Mouse (Mus musculus) spleen, embryonic (tissue): Measurements from ENCODE around the gene Tmem30a.

Experiments
- CTCF ChIA-PET: fragments of 350-600 bp; sonication (Branson Sonifier 250); formaldehyde crosslinking; loops from one replicate; lab custom pipeline; 2022; lab: Charles Lee

Gene Tmem30a

DNA sequence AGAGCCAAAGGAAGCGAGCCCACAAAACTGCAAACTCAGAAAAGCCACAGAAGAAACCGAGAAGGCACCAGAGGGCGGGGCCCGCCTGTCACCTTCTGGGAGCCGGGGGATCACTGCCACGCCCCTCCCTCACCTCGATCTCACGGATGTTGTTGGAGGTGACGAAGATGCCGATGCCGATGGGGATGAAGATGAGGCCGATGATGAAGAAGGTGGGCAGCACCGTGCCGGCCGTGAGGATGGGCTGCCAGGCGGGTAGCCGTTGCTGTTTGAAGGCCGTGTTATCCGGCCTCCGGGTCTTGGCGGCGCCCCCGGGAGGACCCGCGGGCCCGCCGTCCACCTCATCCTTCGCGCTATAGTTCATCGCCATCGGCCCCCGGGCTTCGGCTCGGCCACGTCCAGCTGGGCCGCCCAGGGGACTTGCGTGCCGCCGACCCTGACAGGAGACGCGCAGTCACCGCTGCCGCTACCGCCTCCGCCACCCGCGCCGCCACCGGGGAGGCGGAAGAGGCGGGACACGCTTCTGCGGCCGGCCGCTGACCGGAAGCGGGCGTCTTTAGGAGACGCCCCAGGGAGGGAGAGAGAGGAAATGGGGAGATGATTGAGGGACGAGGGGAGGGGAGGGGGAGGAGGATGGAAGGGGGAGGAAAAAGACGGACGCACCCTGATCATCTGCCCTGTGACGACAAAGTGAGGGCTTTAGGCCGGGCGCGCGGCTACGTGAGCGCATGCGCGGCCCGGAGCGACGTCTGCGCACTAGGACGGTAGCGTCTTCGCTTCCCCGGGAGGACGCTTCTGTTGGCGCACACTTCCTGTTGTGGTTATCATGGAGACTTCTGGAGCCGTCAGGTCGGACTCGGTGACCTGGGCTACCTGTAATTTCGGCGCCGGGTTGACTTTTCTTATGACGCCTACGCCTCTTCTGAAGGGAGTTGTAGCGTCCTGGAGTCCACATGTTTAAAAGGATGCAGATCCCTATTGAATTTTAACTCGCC is at the start of gene Tmem30a:
TSS of gene Tmem30a (minus strand) at position 667 of the 995 bp plus-strand sequence.
- CTCF ChIA-PET, result no interaction called here

- CTCF ChIA-PET, result no interaction called here
Measured at GRCm38 (mm10) chr9:79842615-79843014, 49.3 kb upstream of the Tmem30a start.

DNA sequence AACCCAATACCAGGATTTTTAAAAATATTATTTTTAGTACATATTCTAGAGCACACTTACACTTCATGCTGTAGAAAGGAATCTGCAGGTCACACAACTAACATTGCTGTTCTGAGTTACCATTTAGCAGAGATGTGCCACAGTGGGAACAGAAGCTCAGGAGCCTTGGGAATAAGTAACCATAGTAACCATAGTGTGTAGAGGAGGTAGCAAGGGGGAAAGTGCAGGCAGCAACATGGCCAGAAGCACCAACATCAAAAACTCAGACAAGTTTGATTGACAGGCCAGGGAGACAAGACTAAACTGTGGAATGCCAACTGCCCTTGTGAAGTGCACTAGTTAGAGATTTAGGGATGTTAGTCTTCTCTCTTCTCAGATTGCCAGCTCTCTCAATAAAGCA is 48.7 kb upstream of the Tmem30a start:
- CTCF ChIA-PET, result no interaction called here

- CTCF ChIA-PET, result no interaction called here
Measured at GRCm38 (mm10) chr9:79831294-79831693, 38.0 kb upstream of the Tmem30a start.

DNA sequence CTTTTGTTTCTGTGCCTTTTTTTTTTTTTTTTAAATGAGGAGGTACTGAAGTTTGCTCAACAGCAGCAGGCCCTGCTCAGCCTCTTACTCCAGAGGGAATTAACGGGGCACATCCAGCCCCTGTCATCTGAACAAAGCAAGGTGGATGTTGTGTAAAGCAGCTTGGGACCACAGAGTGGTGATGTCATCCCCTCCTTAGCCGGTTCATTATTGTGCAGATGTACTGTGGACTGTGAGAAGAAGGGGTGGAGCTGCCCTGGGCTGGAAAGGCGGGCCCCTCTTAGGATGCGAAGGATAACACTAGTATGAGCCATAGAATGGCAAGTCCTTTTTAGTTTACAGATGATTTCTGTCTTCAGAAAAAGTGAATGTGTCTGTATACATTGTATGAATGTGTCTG is 37.6 kb upstream of the Tmem30a start:
- CTCF ChIA-PET, result no interaction called here

- CTCF ChIA-PET, result no interaction called here
Measured at GRCm38 (mm10) chr9:79829842-79830800, 36.8 kb upstream of the Tmem30a start.

GRCm38 (mm10) chr9:79827072-79827471 is 33.8 kb upstream of the Tmem30a start:
- CTCF ChIA-PET, result no interaction called here

DNA sequence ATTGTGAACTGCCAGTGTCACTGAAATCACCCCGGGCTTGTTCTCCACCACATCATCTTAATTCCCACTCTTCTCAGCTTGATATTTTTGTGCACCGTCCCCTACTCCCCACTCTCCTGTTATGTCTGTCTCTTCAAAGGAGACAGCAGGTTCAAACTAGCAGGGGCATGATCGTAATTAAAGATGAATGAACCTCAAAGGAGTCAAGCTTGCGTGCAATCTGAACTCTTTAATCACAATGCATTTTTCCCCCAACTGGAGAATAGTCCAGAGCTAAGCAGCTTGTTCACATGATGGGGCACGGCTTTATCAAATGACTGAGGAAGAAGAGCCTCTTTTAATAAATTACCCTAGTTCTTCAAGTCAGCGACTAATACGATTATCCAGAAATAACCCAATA is 32.2 kb upstream of the Tmem30a start:
- CTCF ChIA-PET, result no interaction called here

- CTCF ChIA-PET, result no interaction called here
Measured at GRCm38 (mm10) chr9:79823856-79824255, 30.5 kb upstream of the Tmem30a start.

- CTCF ChIA-PET, result no interaction called here
Measured at GRCm38 (mm10) chr9:79823438-79823837, 30.1 kb upstream of the Tmem30a start.

GRCm38 (mm10) chr9:79816464-79816863 is 23.2 kb upstream of the Tmem30a start:
- CTCF ChIA-PET, result no interaction called here

- CTCF ChIA-PET, result no interaction called here
Measured at GRCm38 (mm10) chr9:79816013-79816412, 22.7 kb upstream of the Tmem30a start.

DNA sequence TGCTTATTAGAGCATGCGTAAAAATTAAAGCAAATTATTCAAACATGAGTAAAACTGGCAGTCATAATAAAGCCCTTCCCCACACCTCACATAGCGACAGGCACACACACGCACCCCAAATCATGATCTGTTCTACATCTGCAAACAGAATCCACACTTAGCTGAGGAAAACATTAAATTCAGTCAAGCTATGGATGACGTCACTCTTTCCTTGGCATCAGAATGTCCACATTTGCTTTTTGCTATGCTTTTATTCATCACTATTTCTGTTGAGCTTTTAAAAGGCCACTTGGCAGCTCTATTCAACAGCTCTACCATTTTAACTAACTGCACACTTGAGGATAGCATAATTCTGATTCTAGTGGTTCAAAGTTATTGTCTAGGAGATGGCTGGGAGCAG is 21.3 kb upstream of the Tmem30a start:
- CTCF ChIA-PET, result no interaction called here

- CTCF ChIA-PET, result no interaction called here
Measured at GRCm38 (mm10) chr9:79810969-79811902, 17.9 kb upstream of the Tmem30a start.

DNA sequence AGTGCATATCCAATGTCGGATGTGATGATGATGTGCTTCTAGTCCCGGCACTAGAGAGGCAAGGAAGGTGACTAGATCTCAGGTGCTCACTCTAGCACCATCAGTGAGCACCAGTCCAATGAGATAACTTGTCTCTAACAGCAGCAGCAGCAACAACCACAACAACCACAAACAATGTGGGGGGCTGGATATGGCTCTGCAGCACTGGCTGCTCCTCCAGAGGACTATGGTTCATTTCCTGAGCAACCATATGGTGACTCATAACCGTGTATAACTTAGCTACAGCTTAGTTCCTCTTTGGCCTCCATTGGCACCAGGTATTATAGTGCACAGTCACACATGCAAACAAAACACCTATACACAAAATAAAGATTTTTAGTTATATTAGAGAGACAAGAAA is 17.2 kb upstream of the Tmem30a start:
- CTCF ChIA-PET, result no interaction called here

DNA sequence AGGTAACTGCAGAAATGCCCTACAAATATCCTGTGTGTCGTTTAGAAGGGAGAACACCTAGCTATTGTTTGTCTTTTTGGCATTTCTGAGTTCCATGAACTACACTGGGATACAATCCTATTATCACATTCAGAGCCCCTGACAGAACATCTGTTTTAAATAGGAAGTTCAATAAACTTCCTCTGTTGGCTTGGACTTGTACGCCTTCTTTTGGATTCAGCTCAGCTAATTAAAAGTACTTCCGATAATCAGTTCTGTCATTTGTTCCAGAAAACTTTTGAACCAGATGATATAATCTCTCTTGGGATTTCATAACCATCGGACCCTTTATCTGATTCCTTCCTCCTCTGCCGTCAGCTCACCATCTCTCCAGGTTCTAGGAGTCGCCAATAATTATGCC is 16.1 kb upstream of the Tmem30a start:
- CTCF ChIA-PET, result no interaction called here

DNA sequence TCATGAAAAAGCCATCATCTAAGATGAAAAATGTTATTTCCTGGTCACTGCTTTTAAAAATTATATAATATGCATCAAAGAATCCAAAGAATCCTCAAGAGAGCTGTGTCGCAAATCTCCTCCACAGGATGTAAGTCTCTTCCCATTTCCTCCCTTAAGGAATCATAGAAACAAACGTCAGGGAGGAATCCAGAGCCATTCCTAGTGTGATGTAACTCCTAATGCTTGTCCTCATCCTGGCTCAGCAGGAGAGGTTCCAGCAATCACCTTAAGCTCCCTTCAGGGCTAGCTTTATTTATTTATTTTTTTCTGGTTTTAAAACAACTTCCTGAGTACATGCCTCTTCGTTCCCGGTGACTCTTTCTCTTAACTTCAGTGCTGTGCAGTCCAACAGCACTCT is 13.9 kb upstream of the Tmem30a start:
- CTCF ChIA-PET, result no interaction called here

DNA sequence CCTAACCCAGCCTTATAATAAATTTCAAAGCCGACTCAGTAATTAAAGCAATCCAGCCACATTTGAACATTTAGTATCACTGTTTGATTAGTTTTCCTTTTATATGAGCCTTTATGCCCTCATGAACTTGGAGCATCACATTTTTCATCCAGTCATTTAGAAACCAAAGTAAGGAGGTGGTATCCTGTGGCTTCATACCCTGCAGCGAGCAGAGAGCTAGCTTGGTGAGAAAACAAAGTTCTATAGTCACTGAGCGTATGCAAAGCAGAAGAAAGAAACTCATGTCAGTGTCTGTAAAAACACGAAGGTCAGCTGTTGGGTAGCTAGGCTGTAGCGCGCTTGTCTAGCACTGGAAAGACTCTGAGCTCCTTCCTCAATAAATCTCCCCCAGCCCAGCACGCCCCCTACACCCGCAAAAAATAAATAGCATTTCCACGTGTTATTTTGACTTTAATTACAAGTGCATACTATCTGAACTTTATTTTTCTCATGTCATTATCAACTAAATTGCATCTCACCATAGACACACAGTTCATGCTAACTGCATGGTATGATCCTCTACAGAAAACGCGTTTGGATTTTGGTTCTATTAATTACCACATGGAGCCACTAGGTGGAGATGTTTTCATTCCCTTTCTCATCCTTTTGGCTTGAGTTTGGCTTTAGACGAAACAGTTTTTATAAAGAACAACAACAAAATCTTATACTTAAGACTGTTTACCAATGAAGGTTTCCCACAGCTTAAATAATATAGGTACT is 13.2 kb upstream of the Tmem30a start:
- CTCF ChIA-PET, result interaction anchor here (1.6 kb wide), 1 partner anchor 13 kb away, joined by 8 read pairs; no protein-coding TSS in a partner anchor

DNA sequence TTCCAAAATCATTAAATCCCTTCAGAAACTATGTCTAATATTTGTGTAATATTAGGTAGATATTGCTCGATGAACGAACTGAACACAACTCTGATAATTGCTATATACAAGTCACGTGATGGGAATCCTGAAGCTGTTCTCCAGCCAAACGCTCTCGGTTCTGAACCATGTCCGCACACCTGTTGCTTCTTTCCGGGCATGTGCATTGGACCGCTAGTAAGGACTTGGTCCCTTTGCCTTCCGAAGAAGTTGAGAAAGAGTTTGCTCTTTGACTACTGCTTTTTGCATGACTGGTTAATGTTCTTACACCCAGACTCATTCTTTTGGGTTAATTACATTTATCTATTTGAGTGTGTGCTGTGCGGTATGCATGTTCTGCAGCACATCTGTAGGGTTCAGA is 12.1 kb upstream of the Tmem30a start:
- CTCF ChIA-PET, result interaction anchor here (1.6 kb wide), 1 partner anchor 15 kb away, joined by 8 read pairs; no protein-coding TSS in a partner anchor

- CTCF ChIA-PET, result no interaction called here
Measured at GRCm38 (mm10) chr9:79796461-79797135, 3.3 kb upstream of the Tmem30a start.
